Mouse (Mus musculus) intestine, embryonic 16.5 days (tissue): ENCODE data around the gene Mc1r. TPM values are rescaled to one million over a fixed set of nuclear protein-coding genes. Genes with fewer than 3 reads are reported as not detected.

ENCODE experiments used
- ATAC-seq: fragments of 200-750 bp; cut with Nextera tagmentation; 2 replicates; pipeline ENCODE4 v1.8.0; 2017; ENCODE audit warnings: moderate TSS enrichment, moderate library complexity
- H3K27ac ChIP-seq: fragments of 300-500 bp; sonication (generic); 2 replicates; pipeline ENCODE4 v1.5.1; 2014; ENCODE audit warnings: mild to moderate bottlenecking, low read length
- H3K27me3 ChIP-seq: fragments of 300-500 bp; sonication (generic); replicated peaks from 2 replicates; pipeline ENCODE4 v1.6.1; 2014; ENCODE audit warnings: low read length, control low read depth, mixed read lengths; ENCODE audit not compliant: control insufficient read depth, insufficient read depth
- H3K36me3 ChIP-seq: fragments of 300-500 bp; sonication (generic); 2 replicates; pipeline ENCODE4 v1.6.1; 2014; ENCODE audit warnings: low read length, control low read depth; ENCODE audit not compliant: control insufficient read depth, insufficient read depth
- H3K4me1 ChIP-seq: fragments of 300-500 bp; sonication (generic); 2 replicates; pipeline ENCODE4 v1.6.1; 2014; ENCODE audit warnings: low read length, control low read depth, mixed read lengths; ENCODE audit not compliant: control insufficient read depth, insufficient read depth
- H3K4me2 ChIP-seq: fragments of 300-500 bp; sonication (generic); 2 replicates; pipeline ENCODE4 v1.6.1; 2014; ENCODE audit warnings: low read depth, low read length, control low read depth
- H3K4me3 ChIP-seq: fragments of 300-500 bp; sonication (generic); 2 replicates; pipeline ENCODE4 v1.5.1; 2014; ENCODE audit warnings: mild to moderate bottlenecking, low read length
- H3K9ac ChIP-seq: fragments of 300-500 bp; sonication (generic); 2 replicates; pipeline ENCODE4 v1.6.1; 2014; ENCODE audit warnings: low read depth, low read length
- H3K9me3 ChIP-seq: fragments of 300-500 bp; sonication (generic); 2 replicates; pipeline ENCODE4 v1.6.1; 2016; ENCODE audit warnings: low read length, control low read depth; ENCODE audit not compliant: control insufficient read depth
- WGBS: fragments of 180-500 bp; shearing (Covaris S2); extraction: QIAGEN DNeasy Blood & Tissue Kit; methylation state at CpG from one replicate; pipeline ENCODE4 v1.1.7; 2014; 5-methylcytosine and 5-hydroxymethylcytosine counted together
- polyA plus RNA-seq: library from polyadenylated mRNA; unstranded; fragments of >200 nt; fragmentation: Nextera tagmentation; extraction: Ambion mirVana; gene quantifications from 2 replicates; pipeline ENCODE4 v1.2.1, GENCODE M21; 2015

The Mc1r gene
- not detected in 2 replicates for polyA plus RNA-seq

- H3K9ac ChIP-seq: no peak within 1 kb of the TSS
- peaks cover 44% of the 10 kb centered on the region for H3K27me3 ChIP-seq
- WGBS: 12% methylated on average over 4 of the region's 4 CpGs
- H3K27ac ChIP-seq: no peak within 1 kb of the TSS
- H3K36me3 ChIP-seq: no peaks in the 10 kb centered on the region
- ATAC-seq: no peak
- peaks cover 9% of the 10 kb centered on the region for H3K4me1 ChIP-seq
- H3K9me3 ChIP-seq: no peaks in the 10 kb centered on the region
- H3K4me2 ChIP-seq: no peak within 1 kb of the TSS
- no peak within 1 kb of the TSS for H3K4me3 ChIP-seq
Measured at GRCm38 (mm10) chr8:123406786-123407185, at the start of gene Mc1r. Mc1r (plus strand) TSS chr8:123407107.

- Histone ChIP-seq H3K9me3 (no peaks in the 10 kb centered on the region), H3K36me3 (no peaks in the 10 kb centered on the region), H3K9ac (no peak overlapping the region), H3K27ac (no peak overlapping the region), H3K4me2 (no peak overlapping the region), H3K27me3 (no peaks in the 10 kb centered on the region), H3K4me3 (no peak overlapping the region), H3K4me1 (no peaks in the 10 kb centered on the region)
- peak; percentile 56; the same call in 1 of the 2 replicates for ATAC-seq
- WGBS: 48% methylated on average over 12 of the region's 12 CpGs
Measured at GRCm38 (mm10) chr8:123361082-123361739, 45.7 kb upstream of the Mc1r start.

GRCm38 (mm10) chr8:123373403-123374238 lies 33.3 kb upstream of the Mc1r start, which contains the start of gene Tcf25:
Tcf25 (plus strand) TSS chr8:123373753.
- peak within 1 kb of the TSS; percentile 95 for H3K4me3 ChIP-seq
- WGBS: under 1% methylated on average over 75 of the region's 75 CpGs
- H3K4me2 ChIP-seq: peak within 1 kb of the TSS; percentile 78
- no peaks in the 10 kb centered on the region for H3K9me3 ChIP-seq
- peak within 1 kb of the TSS; percentile 99 for H3K27ac ChIP-seq
- ATAC-seq: peak; percentile 93
- H3K9ac ChIP-seq: peak within 1 kb of the TSS; percentile 90
- H3K36me3 ChIP-seq: no peaks in the 10 kb centered on the region
- no peaks in the 10 kb centered on the region for H3K27me3 ChIP-seq
- peaks cover 12% of the 10 kb centered on the region for H3K4me1 ChIP-seq

DNA sequence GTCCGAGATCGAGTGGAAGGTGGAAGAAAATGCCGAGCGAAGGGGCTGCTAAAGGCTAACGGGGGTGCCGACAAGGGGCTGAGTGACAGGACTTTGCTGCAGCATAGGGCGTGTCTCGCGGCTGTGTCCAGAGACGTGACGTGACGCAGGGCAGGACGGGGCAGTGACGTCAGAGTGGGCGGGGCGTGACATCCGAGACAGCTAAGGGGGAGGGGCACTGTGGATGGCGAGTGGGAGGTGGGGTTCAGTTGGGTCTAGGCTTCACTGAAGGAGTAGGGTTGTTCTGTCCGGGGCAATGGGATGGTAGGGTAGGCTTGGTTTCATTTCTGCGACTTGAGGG lies 32.7 kb upstream of the Mc1r start:
- peaks cover 12% of the 10 kb centered on the region for H3K4me1 ChIP-seq
- H3K27me3 ChIP-seq: no peaks in the 10 kb centered on the region
- peak overlapping the region; percentile 95 for H3K4me3 ChIP-seq
- H3K9me3 ChIP-seq: no peaks in the 10 kb centered on the region
- peak overlapping the region; percentile 99 for H3K27ac ChIP-seq
- peak overlapping the region; percentile 78 for H3K4me2 ChIP-seq
- peak; percentile 85 for ATAC-seq
- WGBS: under 1% methylated on average over 20 of the region's 20 CpGs
- H3K9ac ChIP-seq: peak overlapping the region; percentile 90
- no peaks in the 10 kb centered on the region for H3K36me3 ChIP-seq

DNA sequence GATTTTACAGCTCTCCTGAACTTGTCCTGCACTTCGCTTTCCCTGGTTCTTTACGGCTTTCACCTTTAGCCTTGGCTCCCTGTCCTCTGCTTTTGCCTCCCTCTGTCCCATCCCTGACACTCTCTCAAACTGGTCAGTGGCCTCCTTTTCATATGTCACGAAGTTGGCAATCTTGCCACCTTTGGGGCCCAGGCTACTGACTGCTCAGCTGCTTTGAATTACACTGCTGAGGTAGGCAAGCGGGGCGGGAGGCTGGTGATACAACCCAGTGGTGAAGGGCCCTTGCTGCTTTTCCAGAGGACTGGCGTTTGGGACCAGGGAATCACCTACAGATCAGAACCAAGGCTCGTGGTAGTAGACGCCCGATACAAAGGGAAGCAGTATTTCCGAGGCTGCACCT lies 31.2 kb upstream of the Mc1r start:
- 84% methylated on average over 10 of the region's 10 CpGs for WGBS
- Histone ChIP-seq H3K4me2 (no peak overlapping the region), H3K27ac (no peak overlapping the region)

GRCm38 (mm10) chr8:123376106-123376505 lies 30.8 kb upstream of the Mc1r start:
- Histone ChIP-seq H3K9me3 (no peaks in the 10 kb centered on the region), H3K4me3 (no peak overlapping the region), H3K36me3 (no peaks in the 10 kb centered on the region), H3K27ac (no peak overlapping the region), H3K4me2 (no peak overlapping the region), H3K27me3 (no peaks in the 10 kb centered on the region), H3K4me1 (peaks cover 12% of the 10 kb centered on the region), H3K9ac (no peak overlapping the region)
- WGBS: 78% methylated on average over 8 of the region's 8 CpGs
- no peak for ATAC-seq

More for the DNA sequence above, 31.2 kb upstream of the Mc1r start:
- no peak overlapping the region for H3K9ac ChIP-seq
- H3K27me3 ChIP-seq: no peaks in the 10 kb centered on the region
- ATAC-seq: no peak
- H3K4me1 ChIP-seq: peaks cover 12% of the 10 kb centered on the region
- H3K4me3 ChIP-seq: no peak overlapping the region
- no peaks in the 10 kb centered on the region for H3K36me3 ChIP-seq
- H3K9me3 ChIP-seq: no peaks in the 10 kb centered on the region

GRCm38 (mm10) chr8:123381711-123382110 lies 25.2 kb upstream of the Mc1r start:
- Histone ChIP-seq H3K9me3 (no peaks in the 10 kb centered on the region), H3K9ac (no peak overlapping the region), H3K4me3 (no peak overlapping the region), H3K4me2 (no peak overlapping the region), H3K27ac (no peak overlapping the region), H3K4me1 (no peaks in the 10 kb centered on the region), H3K27me3 (no peaks in the 10 kb centered on the region), H3K36me3 (peaks cover 15% of the 10 kb centered on the region)
- 91% methylated on average over 4 of the region's 4 CpGs for WGBS
- no peak for ATAC-seq

GRCm38 (mm10) chr8:123382516-123382915 lies 24.4 kb upstream of the Mc1r start:
- 84% methylated on average over 8 of the region's 8 CpGs for WGBS
- H3K9ac ChIP-seq: no peak overlapping the region
- H3K36me3 ChIP-seq: peaks cover 16% of the 10 kb centered on the region
- no peaks in the 10 kb centered on the region for H3K4me1 ChIP-seq
- no peak overlapping the region for H3K27ac ChIP-seq
- H3K4me3 ChIP-seq: no peak overlapping the region
- no peaks in the 10 kb centered on the region for H3K9me3 ChIP-seq
- H3K27me3 ChIP-seq: no peaks in the 10 kb centered on the region
- H3K4me2 ChIP-seq: no peak overlapping the region
- no peak for ATAC-seq

DNA sequence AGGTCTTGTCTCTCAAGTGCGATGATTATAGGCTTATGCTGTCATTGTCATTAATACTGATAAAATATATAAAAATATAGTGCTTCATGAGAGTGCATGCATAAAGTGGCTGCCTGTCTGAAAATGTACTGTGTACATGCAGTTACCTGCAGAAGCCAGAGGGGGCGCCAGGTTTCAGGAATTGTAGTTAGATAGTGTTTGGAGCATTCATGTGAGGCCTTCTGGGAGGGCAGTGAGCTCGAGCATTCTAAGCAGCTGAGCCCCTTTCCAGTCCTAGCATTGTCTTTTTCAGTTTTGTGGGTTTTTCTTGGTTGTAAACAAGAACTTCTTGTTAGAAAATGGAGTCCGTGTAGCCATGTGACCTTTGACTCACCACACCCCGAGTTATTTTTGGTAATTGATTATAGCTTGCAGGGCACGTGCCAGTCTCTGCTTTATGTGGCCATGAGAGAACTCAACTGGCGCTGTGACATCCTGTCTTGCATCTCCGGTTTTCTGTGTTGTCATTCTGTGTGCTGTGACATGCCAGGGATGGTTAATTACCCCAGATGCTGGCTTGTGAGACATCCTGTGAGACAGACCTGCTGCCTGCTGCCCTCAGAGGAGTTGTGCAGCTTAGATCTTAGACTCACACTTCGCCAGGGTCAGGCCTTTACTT lies 21.9 kb upstream of the Mc1r start:
- Histone ChIP-seq H3K27me3 (no peaks in the 10 kb centered on the region), H3K9ac (no peak overlapping the region), H3K27ac (no peak overlapping the region), H3K4me3 (no peak overlapping the region), H3K4me2 (no peak overlapping the region), H3K4me1 (no peaks in the 10 kb centered on the region), H3K36me3 (peaks cover 38% of the 10 kb centered on the region), H3K9me3 (no peaks in the 10 kb centered on the region)
- WGBS: 57% methylated on average over 9 of the region's 9 CpGs
- no peak; the same call in 1 of the 2 replicates for ATAC-seq
